Mouse (Mus musculus) left cerebral cortex, adult 8-10 months (tissue): ENCODE measurements around the gene Pde2a. TPM values are rescaled to one million over a fixed set of nuclear protein-coding genes. Genes with fewer than 3 reads are reported as not detected.
"Not testable (repeated sequence)": the region's sequence is repeated elsewhere in the genome, so short reads cannot be mapped to it uniquely, and the experiment has no call there.

Source experiments
- DNase-seq, 2 experiments: peaks; one replicate each; pipeline ENCODE4 v3.0.0; 2022; ENCODE audit warnings: low spot score in 2 of 2
- microRNA-seq, 2 experiments: library from miRNA; unstranded; fragments of <30 nt; microRNA quantifications; one replicate each; pipeline ENCODE4 v1.2.0; 2022
- total RNA-seq, 4 experiments: library from RNA; stranded (reverse); gene quantifications; 2 replicates each; pipeline ENCODE4 v1.2.4; 2022

The Pde2a gene
- total RNA-seq, 4 experiments from 2014 or later: 370 to 394 (median 377) TPM

GRCm38 (mm10) chr7:101559393-101559792 is 137.9 kb downstream of the Pde2a start:
- DNase-seq: not testable (repeated sequence)

Small RNA genes lying within 50 kb of the gene (microRNA-seq; reads per million reads assigned to microRNA genes)
- 98,935 to 145,888 reads per million in 2 experiments for gene Mir139

Other genes starting within 250 kb of the Pde2a start
- gene Atg16l2, start 119.4 kb upstream of the Pde2a start, total RNA-seq: 10 to 100 TPM; 46.0 to 66.1 (median 57.3) TPM
- 10 to 100 TPM; 90.3 to 98.6 (median 92.0) TPM for gene Stard10, start 104.6 kb upstream of the Pde2a start, total RNA-seq
- 10 to 100 TPM; 19.6 to 32.5 (median 25.3) TPM for gene Arap1, start 73.6 kb upstream of the Pde2a start, total RNA-seq
- 1 to 10 TPM in 2 of 4 experiments, not detected in 2; 1.2 to 1.6 TPM for gene Gm45837, start 10.8 kb upstream of the Pde2a start, total RNA-seq
- not detected for gene Art2b, start 163.9 kb downstream of the Pde2a start, total RNA-seq
- 10 to 100 TPM; 50.4 to 57.6 (median 54.6) TPM for gene Clpb, start 241.9 kb downstream of the Pde2a start, total RNA-seq